Mouse (Mus musculus) embryo, embryonic 11 days (tissue): Measurements from ENCODE around the gene Myadm.
A peak's percentile ranks its signal among the peaks of the same experiment; 100 is the strongest.
"Not testable (repeated sequence)": the region's sequence is repeated elsewhere in the genome, so short reads cannot be mapped to it uniquely, and the experiment has no call there.

Source experiments
- DNase-seq: peaks from one replicate; pipeline ENCODE4 v3.0.0-alpha.2; 2015

The Myadm gene

DNA sequence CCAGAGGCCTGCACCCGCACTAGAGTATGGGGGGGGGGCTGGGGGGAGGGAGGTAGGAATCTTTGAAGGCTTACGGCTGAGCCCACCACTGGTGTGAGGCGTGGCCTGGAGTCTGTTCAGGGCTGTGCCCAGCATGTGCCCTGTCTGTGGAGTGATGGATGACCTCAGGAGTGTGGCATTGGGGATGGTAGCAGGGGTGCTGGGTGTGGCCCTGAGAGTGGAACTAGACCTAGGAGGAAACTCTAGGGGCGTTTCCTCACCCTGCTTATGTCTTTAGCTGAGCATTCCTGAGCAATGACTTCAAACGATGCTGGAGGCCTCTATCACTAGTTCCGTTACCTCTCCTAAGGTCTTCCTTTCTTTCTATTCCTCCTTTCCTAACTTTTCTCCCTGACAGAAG lies 2.3 kb downstream of the Myadm start:
- no peak for DNase-seq

DNA sequence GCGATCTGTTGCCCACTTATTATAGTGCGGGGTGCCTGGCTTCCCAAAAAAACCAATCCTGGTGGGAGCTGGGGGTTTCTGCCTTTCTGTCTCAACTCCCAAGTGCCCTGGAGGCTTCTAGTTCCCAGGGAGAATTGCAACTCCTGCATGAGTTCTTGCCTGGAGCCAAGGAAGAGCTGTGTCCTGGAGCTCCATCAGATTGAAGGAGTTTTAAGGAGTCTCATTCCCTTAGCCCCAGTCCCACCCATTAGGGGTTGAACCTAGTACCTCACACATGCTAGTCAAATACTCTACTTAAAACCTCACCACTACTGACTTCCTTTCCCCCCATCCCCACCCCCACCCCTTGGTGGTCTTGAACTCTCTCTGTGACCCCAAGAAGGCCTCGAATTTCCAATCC lies 2.9 kb downstream of the Myadm start:
- no peak for DNase-seq

DNA sequence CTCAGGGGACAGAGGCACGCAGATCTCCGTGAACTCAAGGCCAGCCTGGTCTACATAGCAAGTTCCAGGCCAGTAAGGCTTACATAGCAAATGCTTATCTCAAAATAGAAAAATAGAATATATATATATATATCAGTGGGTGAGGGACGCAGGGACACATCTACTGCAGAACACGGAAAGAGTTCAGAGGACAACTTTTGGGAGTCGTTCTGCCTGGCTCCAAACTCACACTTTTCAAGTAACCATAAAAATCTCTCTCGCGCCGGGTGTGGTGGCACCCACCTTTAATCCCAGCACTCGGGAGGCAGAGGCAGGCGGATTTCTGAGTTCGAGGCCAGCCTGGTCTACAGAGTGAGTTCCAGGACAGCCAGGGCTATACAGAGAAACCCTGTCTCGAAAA lies 3.4 kb downstream of the Myadm start:
- DNase-seq: not testable (repeated sequence)

GRCm38 (mm10) chr7:3292791-3293190 lies 3.9 kb downstream of the Myadm start:
- DNase-seq: peak; percentile 85

DNA sequence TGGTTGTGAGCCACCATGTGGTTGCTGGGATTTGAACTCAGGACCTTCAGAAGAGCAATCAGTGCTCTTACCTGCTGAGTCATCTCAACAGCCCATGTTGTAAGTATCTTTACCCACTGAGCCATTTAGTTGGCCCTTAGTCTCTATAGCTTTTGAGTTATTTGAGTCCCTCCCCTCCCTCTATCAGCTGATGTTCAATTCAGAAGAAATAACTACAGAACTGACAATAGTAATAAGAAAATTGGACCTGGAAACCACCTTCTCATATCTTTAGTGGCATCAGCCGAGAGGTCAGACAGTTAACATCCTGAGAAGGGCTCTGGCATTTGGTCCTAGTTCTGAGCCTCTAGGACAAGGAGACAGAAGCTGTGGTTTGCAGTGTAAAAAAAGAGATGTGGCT lies 5.9 kb downstream of the Myadm start:
- DNase-seq: no peak

DNA sequence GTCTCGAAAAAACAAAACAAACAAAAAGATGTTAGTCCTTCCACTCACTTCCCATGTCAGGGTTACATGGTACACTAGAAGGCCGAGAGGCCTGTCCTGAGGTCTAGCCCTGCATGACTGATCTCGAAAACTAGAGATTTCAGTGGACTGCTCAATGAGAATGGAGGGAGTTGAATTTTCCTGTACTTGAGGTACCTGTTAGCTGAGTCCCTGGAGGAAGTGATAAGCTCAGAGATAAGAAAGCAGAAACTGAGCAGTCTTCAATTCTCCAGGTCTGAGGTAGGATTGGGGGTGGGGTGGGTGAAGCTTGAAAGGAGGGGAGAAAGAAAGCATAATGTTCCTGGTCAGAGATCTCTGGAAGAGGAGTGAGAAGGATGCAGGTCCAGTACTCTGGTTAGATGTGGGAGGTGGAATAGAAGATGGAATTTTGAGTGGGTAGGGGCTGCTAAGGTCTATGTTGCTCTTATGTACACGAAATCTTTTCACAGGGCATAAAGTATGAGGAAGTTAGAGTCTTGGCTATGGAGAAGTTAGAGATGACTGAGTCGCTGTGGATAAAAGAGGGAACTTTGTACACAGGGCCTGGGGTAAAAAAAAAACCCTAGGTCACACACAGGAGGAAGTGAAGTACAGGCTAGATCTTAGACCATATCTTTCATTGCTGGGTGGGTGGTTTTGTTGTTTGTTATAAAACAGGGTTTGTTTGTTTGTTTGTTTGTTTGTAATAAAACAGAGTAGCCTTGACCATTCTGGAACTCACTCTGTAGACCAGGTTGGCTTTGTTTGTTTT lies 6.6 kb downstream of the Myadm start:
- DNase-seq: no peak

GRCm38 (mm10) chr7:3296711-3297110 lies 7.8 kb downstream of the Myadm start:
- DNase-seq: no peak

DNA sequence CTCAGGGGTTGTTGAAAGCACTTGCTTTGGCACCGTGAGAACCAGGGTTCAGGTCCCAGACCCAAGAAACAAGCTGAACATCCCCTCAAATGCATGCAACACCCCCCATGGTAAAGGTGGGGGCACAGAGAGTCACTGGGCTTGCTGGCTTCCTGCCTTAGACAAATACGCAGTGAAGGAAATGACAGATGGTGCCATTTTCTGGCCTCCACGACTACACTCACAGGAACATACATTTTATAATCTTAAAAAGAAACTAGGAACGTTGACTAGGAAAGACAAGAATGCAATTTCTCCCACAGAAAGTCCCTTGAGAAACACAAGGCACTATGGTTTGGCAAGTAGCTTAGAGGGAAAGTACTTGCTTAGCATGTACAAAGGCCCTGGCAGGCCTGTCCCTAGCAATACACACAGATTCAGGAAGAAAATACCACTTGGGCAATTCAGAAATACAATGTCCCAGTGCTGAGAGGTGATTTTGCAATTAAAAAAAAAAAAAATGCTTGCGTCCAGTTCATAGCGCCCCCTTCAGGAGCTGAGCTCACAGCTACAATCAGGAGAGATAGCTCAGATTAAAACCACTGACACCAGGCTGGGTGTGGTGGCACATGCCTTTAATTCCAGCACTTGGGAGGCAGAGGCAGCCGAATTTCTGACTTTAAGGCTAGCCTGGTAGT lies 11.2 kb downstream of the Myadm start:
- DNase-seq: no peak

GRCm38 (mm10) chr7:3300891-3301627 lies 12.2 kb downstream of the Myadm start:
- no peak for DNase-seq

DNA sequence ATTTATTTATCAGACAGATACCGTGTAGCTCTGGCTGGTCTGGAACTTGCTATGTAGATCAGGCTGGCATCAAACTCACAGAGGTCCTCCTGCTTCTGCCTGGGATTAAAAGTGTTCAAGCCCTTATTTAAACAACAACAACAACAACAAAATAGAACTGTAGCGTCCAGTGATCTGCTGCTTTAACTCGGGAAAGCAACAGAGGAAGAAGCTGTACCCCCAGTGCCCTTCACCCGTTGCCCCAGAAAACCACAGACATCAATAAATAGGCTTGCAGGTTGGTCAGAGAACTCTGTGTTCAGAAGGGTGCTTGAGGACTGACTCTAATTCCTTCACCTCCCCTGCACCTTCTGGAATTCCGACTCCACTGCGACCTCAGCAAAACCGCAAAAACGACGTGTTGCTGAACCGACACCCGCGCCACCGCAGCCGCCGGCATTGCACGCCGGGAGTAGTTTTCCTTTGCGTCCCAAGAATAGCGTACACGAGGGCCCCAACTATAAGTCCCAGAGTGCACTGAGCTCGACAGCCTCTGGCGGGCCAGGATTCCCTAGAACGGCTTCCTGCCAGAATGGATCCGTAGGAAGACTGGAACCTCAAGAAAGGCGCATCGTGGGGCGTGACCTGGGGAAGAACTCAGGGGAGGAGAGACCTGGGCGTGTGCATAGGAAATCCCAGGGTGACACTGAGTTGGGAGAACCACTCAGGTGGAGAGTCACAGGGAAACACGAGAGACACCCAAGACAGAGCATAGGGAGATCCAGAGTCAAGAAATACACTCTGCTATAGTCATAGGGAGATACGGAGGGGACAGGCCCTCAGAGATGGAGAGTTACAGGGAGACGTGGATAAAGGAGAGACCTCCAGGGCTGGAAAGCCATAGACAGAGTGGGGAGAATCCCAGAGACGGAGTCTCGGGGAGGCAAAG lies 13.0 kb downstream of the Myadm start:
- DNase-seq: peak; percentile 58

DNA sequence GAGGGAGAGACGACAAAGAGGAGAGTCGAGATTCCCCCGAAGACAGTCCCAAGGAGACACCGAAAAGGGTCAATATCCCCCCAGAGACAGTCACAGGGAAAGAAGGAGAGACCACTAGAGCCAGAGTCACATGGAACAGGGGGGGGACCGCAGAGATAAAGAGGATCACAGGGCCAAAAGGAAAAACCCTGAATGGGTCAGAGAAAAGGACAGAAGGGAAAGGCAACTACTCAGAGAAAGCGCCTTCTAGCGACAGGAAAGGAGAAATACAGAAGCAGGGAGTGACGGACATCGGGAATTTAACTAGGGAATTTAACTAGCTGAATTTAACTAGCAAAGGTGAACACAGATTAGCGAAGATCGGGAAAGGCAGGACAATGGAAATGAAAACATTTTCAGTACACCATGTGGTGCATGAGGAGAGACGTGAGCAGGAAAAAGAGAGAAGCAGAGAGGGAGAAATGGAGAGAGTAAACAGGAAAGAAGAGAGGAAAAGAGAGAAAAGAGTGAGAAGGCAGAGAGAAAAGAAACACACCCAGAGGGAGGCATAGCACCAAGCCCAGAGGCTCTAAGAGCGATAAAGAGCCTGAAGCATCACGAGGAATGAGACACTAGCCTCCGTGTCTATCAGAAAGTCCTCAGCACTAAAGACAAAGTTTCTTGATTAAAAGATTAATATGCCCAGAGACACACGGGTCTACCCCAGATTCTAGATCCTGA lies 13.8 kb downstream of the Myadm start:
- peak; percentile 67 for DNase-seq

- peak; percentile 65 for DNase-seq
Measured at GRCm38 (mm10) chr7:3303276-3303781, 14.4 kb downstream of the Myadm start.

DNA sequence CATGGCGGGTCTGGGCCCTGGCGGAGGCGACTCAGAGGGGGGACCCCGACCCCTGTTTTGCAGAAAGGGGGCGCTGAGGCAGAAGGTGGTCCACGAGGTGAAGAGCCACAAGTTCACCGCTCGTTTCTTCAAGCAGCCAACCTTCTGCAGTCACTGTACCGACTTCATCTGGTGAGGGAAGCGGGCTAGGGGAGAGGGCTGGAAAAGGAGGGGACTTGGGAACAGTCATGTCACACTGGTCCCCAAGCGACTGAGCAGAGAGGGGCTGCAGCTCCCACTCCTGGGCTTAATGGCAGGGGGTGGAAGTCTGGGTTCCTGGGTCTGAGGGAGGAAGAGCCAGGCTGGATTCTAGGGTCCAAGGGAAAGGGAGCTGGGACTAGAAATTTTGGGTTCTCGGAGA lies 14.9 kb downstream of the Myadm start:
- peak; percentile 22 for DNase-seq

DNA sequence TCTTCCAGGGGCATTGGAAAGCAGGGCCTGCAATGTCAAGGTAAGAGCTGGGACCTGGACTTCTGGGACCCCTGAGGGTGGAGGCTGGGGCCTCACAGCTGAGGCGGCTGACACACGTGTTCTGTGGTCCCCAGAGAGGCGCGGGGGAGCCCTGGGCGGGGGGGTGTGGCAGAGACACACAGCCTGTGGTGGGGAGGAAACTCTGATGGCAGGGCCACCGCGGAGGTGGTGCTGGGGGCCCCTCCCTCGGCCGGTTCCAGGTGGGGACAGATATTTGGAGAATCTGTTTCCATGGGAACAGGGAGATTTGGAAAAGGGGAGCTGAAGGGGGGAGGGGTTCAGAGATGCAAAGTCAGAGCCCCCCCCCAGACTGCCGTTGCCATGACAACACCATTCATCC lies 15.4 kb downstream of the Myadm start:
- DNase-seq: peak; percentile 28

DNA sequence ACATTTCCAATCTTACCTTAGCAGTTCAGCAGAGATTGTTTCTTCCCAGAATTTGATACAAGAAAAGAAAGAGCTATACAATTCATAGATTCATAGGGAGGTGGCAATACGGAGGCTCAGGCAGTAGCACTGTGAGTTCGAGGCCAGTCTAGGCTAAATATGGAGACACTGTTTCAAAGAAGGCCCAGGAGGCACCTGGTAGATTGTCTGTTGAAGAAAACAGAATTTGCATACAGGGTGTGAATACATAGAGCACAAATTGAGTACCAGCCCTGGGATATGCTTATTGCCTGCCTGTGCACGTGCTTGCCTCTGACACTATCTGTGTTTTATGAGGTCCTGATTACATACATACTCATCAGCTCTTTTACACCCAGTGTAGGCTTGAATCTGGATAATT lies 17.5 kb downstream of the Myadm start:
- no peak for DNase-seq

- DNase-seq: no peak
Measured at GRCm38 (mm10) chr7:3308646-3309045, 19.8 kb downstream of the Myadm start.

- no peak for DNase-seq
Measured at GRCm38 (mm10) chr7:3310233-3310632, 21.4 kb downstream of the Myadm start.

DNA sequence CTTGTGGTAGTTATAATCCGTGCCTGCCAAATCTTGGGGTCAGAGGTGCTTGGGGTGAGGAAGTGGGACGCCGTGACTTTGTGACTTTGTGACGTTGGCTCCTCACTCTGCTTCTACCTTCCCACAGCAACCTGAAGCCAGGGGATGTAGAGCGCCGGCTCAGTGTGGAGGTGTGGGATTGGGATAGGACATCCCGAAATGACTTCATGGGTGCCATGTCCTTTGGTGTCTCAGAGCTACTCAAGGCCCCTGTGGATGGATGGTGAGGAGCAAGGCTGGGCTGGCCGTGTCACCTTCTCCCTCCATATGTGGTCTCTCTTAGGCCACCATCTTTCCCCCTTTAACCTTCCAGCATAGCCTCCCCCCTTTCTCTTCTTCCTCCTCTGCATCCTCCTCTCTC lies 24.7 kb downstream of the Myadm start:
- no peak for DNase-seq

DNA sequence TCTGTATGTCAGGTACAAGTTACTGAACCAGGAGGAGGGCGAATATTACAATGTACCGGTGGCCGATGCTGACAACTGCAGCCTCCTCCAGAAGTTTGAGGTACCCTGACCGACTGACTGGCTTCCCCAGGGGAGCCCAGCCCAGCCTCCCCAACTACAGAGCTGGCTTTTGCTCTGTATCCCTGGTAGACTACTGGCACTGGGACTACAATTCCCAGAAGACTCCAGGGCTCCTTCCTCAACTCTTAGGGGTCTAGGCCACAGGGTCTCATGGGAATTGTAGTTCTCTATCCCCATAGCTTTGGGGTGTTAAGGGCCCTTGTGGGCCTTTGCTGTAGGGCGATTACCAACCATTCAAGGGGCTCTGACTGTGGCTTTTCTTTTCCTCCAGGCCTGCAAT lies 25.2 kb downstream of the Myadm start:
- no peak for DNase-seq

- no peak for DNase-seq
Measured at GRCm38 (mm10) chr7:3317704-3318103, 28.8 kb downstream of the Myadm start.

- no peak for DNase-seq
Measured at GRCm38 (mm10) chr7:3320856-3321255, 32.0 kb downstream of the Myadm start.

- no peak for DNase-seq
Measured at GRCm38 (mm10) chr7:3323826-3324225, 34.9 kb downstream of the Myadm start.
